Mouse (Mus musculus) CH12.LX (cell line): Measurements from ENCODE around the gene Sgsh. TPM values are rescaled to one million over a fixed set of nuclear protein-coding genes. Genes with fewer than 3 reads are reported as not detected.

Experiments
- DNase-seq: peaks from one replicate; pipeline ENCODE4 v3.0.0-alpha.2; 2013; ENCODE audit errors: extremely low read depth
- H3K27ac ChIP-seq: 2 replicates; pipeline ENCODE4 v1.5.1; 2012; ENCODE audit warnings: low read depth, mild to moderate bottlenecking, control low read depth, moderate library complexity; ENCODE audit not compliant: insufficient read depth
- H3K27me3 ChIP-seq: replicated peaks from 2 replicates; pipeline ENCODE3; 2012; ENCODE audit warnings: inconsistent platforms
- H3K36me3 ChIP-seq, 2 experiments: replicated peaks in 1 of 2; 2 replicates each; pipeline versions ENCODE3 to v1.6.1; 2012; ENCODE audit warnings: inconsistent platforms in 1 of 2, low read length in 1 of 2, mild to moderate bottlenecking in 1 of 2, mixed read lengths in 1 of 2, moderate library complexity in 1 of 2; ENCODE audit not compliant: control insufficient read depth in 1 of 2, insufficient read depth in 1 of 2
- H3K4me1 ChIP-seq, 2 experiments: 2 replicates each; pipeline ENCODE4 v1.6.1; 2012; ENCODE audit warnings: inconsistent platforms in 1 of 2, moderate library complexity in 1 of 2; ENCODE audit not compliant: insufficient read depth in 2 of 2, control insufficient read depth in 1 of 2
- H3K4me2 ChIP-seq: 2 replicates; pipeline ENCODE4 v1.6.1; 2012; ENCODE audit warnings: low read depth, mild to moderate bottlenecking, control low read depth; ENCODE audit not compliant: poor library complexity, insufficient read depth, severe bottlenecking
- H3K4me3 ChIP-seq, 3 experiments: fragments of 150-350 bp in 1 of 3; sonication (generic) in 1 of 3; replicated peaks in 1 of 3; 2 replicates each; pipeline versions ENCODE3 to v1.5.1; 2011 to 2012; ENCODE audit warnings: low read depth in 2 of 3, low read length in 2 of 3, mild to moderate bottlenecking in 2 of 3, moderate library complexity in 2 of 3, control low read depth in 1 of 3, improper control_type of control experiment in 1 of 3, inconsistent platforms in 1 of 3, mixed read lengths in 1 of 3; ENCODE audit not compliant: poor library complexity in 1 of 3
- H3K79me2 ChIP-seq: replicated peaks from 2 replicates; pipeline ENCODE4 v1.6.1; 2012; ENCODE audit warnings: mild to moderate bottlenecking, moderate library complexity; ENCODE audit not compliant: control insufficient read depth, poor library complexity, insufficient read depth, severe bottlenecking; ENCODE audit errors: extremely low read depth
- H3K9ac ChIP-seq: 2 replicates; pipeline ENCODE4 v1.6.1; 2012; ENCODE audit warnings: low read depth, mild to moderate bottlenecking, control low read depth, moderate library complexity; ENCODE audit not compliant: insufficient read depth
- H3K9me3 ChIP-seq: replicated peaks from 2 replicates; pipeline ENCODE3; 2012; ENCODE audit warnings: low read length, inconsistent platforms, mixed read lengths
- BHLHE40 ChIP-seq: IDR thresholded peaks from 2 replicates; pipeline ENCODE4 v1.6.1; 2011; ENCODE audit warnings: mild to moderate bottlenecking, low read depth, low read length, improper control_type of control experiment
- CTCF ChIP-seq, 2 experiments: IDR thresholded peaks in 1 of 2; conservative IDR thresholded peaks in 1 of 2; 2 replicates each; pipeline ENCODE4 v1.5.1; 2011 to 2012; ENCODE audit warnings: low read depth in 2 of 2, low read length in 2 of 2, improper control_type of control experiment in 1 of 2, inconsistent platforms in 1 of 2, mild to moderate bottlenecking in 1 of 2, moderate library complexity in 1 of 2
- E2F4 ChIP-seq: IDR thresholded peaks from 2 replicates; pipeline ENCODE4 v1.6.1; 2011; ENCODE audit warnings: low read depth, low read length, improper control_type of control experiment; ENCODE audit not compliant: insufficient replicate concordance
- ETS1 ChIP-seq: conservative IDR thresholded peaks from 2 replicates; pipeline ENCODE4 v1.6.1; 2012; ENCODE audit warnings: low read depth, mild to moderate bottlenecking, inconsistent platforms, low read length, improper control_type of control experiment, moderate library complexity
- IRF4 ChIP-seq: IDR thresholded peaks from 2 replicates; pipeline ENCODE4 v1.6.1; 2014; ENCODE audit warnings: low read depth, mild to moderate bottlenecking, inconsistent platforms, low read length, improper control_type of control experiment
- JUND ChIP-seq: conservative IDR thresholded peaks from 2 replicates; pipeline ENCODE4 v1.6.1; 2011; ENCODE audit warnings: low read depth, low read length, improper control_type of control experiment
- MEF2A ChIP-seq: IDR thresholded peaks from 2 replicates; pipeline ENCODE4 v1.6.1; 2014; ENCODE audit warnings: low read depth, mild to moderate bottlenecking, inconsistent platforms, low read length, improper control_type of control experiment, borderline replicate concordance
- MXI1 ChIP-seq: IDR thresholded peaks from 2 replicates; pipeline ENCODE4 v1.6.1; 2011; ENCODE audit warnings: mild to moderate bottlenecking, low read depth, low read length, improper control_type of control experiment
- MYC ChIP-seq: IDR thresholded peaks from 2 replicates; pipeline ENCODE4 v1.6.1; 2011; ENCODE audit warnings: low read depth, mild to moderate bottlenecking, improper control_type of control experiment, low read length
- POLR2A ChIP-seq: IDR thresholded peaks from 2 replicates; pipeline ENCODE4 v1.6.1; 2011; ENCODE audit warnings: low read depth, mild to moderate bottlenecking, improper control_type of control experiment, low read length
- SIN3A ChIP-seq: IDR thresholded peaks from 2 replicates; pipeline ENCODE4 v1.6.1; 2012; ENCODE audit warnings: low read length, improper control_type of control experiment, inconsistent platforms
- USF1 ChIP-seq: IDR thresholded peaks from 2 replicates; pipeline ENCODE4 v1.6.1; 2014; ENCODE audit warnings: low read depth, mild to moderate bottlenecking, inconsistent platforms, low read length, improper control_type of control experiment
- ZMIZ1 ChIP-seq: IDR thresholded peaks from 2 replicates; pipeline ENCODE4 v1.6.1; 2012; ENCODE audit warnings: low read depth, mild to moderate bottlenecking, inconsistent platforms, low read length, improper control_type of control experiment
- ZNF384 ChIP-seq: IDR thresholded peaks from 2 replicates; pipeline ENCODE4 v1.6.1; 2012; ENCODE audit warnings: low read depth, low read length, improper control_type of control experiment, inconsistent platforms
- dilution Hi-C: fragments of 300-500 bp; cut with MboI; formaldehyde crosslinking; loops from 2 replicates; pipeline ENCODE4 v1.14.3; 2020; ENCODE audit warnings: low sequenced_read_pairs; ENCODE audit not compliant: extremely low pct_unique_long_range_greater_than_20kb, extremely low pct_ligation_motif_present
- in situ Hi-C: fragments of 300-500 bp; cut with MboI; formaldehyde crosslinking; loops from 3 replicates; pipeline ENCODE4 v1.14.3; 2019; ENCODE audit warnings: low sequenced_read_pairs, low pct_ligation_motif_present, low pct_unique_long_range_greater_than_20kb, mixed read lengths
- polyA plus RNA-seq: library from polyadenylated mRNA; unstranded; fragments of >175 nt; gene quantifications from 2 replicates; pipeline ENCODE4 v1.2.1, GENCODE M21; 2012; ENCODE audit warnings: low read depth; ENCODE audit not compliant: insufficient read length
- total RNA-seq, 2 experiments: library from RNA; depleted of rRNA; stranded (reverse); fragments of 300-350 nt in 1 of 2; fragments of >200 nt in 1 of 2; gene quantifications; 2 replicates each; pipeline ENCODE4 v1.2.3; 2012 to 2014

The Sgsh gene
- total and polyA plus RNA-seq, 3 experiments, result 3.2 to 12.2 (median 10.6) TPM

GRCm38 (mm10) chr11:119362769-119363533 is 7.6 kb upstream of the Sgsh start:
- dilution Hi-C loops, result no loop called here
- no peak for DNase-seq

GRCm38 (mm10) chr11:119359089-119359488 is 3.8 kb upstream of the Sgsh start:
- Histone ChIP-seq H3K4me2 (no peak overlapping the region), H3K4me1 (peaks cover 12 to 15% of the 10 kb centered on the region in 2 experiments), H3K27ac (no peak overlapping the region), H3K9ac (no peak overlapping the region), H3K36me3 (peaks cover 13 to 44% of the 10 kb centered on the region in 2 experiments), H3K4me3 (no peak overlapping the region), H3K79me2 (no peaks in the 10 kb centered on the region), H3K9me3 (no peaks in the 10 kb centered on the region), H3K27me3 (no peaks in the 10 kb centered on the region)
- no peak for DNase-seq
- in situ Hi-C loops (no loop called here), dilution Hi-C loops (no loop called here)
- no peak for TF ChIP-seq E2F4

More at GRCm38 (mm10) chr11:119362769-119363533, 7.6 kb upstream of the Sgsh start:
- Histone ChIP-seq H3K27ac (no peak overlapping the region), H3K9ac (no peak overlapping the region), H3K9me3 (peaks cover 7% of the 10 kb centered on the region), H3K79me2 (no peaks in the 10 kb centered on the region), H3K36me3 (peaks cover 15 to 46% of the 10 kb centered on the region in 2 experiments), H3K4me1 (peaks cover 0 to 3% of the 10 kb centered on the region in 2 experiments; a peak in 3 of 4 replicates), H3K4me2 (no peak overlapping the region), H3K27me3 (no peaks in the 10 kb centered on the region), H3K4me3 (no peak overlapping the region)
- in situ Hi-C loops, result no loop called here
- TF ChIP-seq ETS1 (no peak), USF1 (no peak), BHLHE40 (no peak), ZMIZ1 (no peak), POLR2A (no peak), MEF2A (no peak), MYC (no peak), IRF4 (no peak), SIN3A (no peak), CTCF (conservative IDR thresholded peaks at IDR 0.05 in 1 of 2, IDR thresholded peaks at IDR 0.05 in 1 of 2; ENCODE audit: low read depth in 2 of 2, low read length in 2 of 2) (no peak), E2F4 (no peak), JUND (no peak), ZNF384 (no peak), MXI1 (no peak)
